ENCODE assay signal across 8 mouse cellular contexts in the genomic region with DNA sequence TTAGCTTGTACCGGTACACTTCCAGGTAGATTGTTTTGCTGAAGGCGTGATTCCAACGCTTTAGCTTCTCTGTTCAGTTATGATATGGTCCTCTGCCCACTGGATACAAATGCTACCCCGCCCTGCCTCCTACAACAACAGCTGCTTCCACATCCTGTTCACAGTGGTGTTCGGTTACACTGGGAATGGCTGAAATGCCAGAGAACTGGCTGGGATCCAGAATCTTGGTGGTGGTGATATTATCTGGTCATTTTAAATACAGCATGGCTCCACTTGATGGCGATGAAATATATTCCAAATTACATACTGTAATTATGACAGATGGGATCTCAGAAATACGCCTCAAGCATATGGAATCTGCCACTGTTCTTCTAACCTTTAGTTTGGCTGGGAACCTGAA. TPM values are rescaled to one million over a fixed set of nuclear protein-coding genes. Genes with fewer than 3 reads are reported as not detected.
DNase-seq lines count a peak whose midpoint lies in the region; ATAC-seq and TF ChIP-seq lines count a peak whose summit lies in the region.

No protein-coding gene starts in this region.

- H3K9me3 ChIP-seq in neural tube, embryonic 11.5 days (ENCODE audit: control insufficient read depth, low read length) = no peaks in the 10 kb centered on the region
- no peaks in the 10 kb centered on the region for H3K9me3 ChIP-seq in kidney, embryonic 16.5 days (ENCODE audit: low read length)

- TF ChIP-seq CTCF in thymus, adult 2 months (IDR thresholded peaks at IDR 0.05; ENCODE audit: borderline replicate concordance, control insufficient read depth, extremely low read depth, insufficient read depth, low read length, poor library complexity) = no peak

- H3K4me3 ChIP-seq in neural tube, embryonic 11.5 days (ENCODE audit: low read depth, low read length) = no peak overlapping the region
- no peak overlapping the region for H3K4me3 ChIP-seq in kidney, embryonic 16.5 days (ENCODE audit: low read length)
- no peak overlapping the region for H3K4me3 ChIP-seq in thymus, adult 2 months (ENCODE audit: control insufficient read depth, insufficient read depth, low read length)

- H3K36me3 ChIP-seq in neural tube, embryonic 11.5 days (ENCODE audit: control insufficient read depth, insufficient read depth, low read length) = no peaks in the 10 kb centered on the region
- H3K36me3 ChIP-seq in kidney, embryonic 16.5 days (ENCODE audit: insufficient read depth, low read length) = no peaks in the 10 kb centered on the region
- H3K36me3 ChIP-seq in thymus, adult 2 months (ENCODE audit: control insufficient read depth, insufficient read depth, low read length) = no peaks in the 10 kb centered on the region

- H3K4me1 ChIP-seq in neural tube, embryonic 11.5 days (ENCODE audit: control insufficient read depth, insufficient read depth, low read length) = no peaks in the 10 kb centered on the region
- peaks cover 8% of the 10 kb centered on the region; the same call in 1 of the 2 replicates for H3K4me1 ChIP-seq in kidney, embryonic 16.5 days (ENCODE audit: insufficient read depth, low read length)
- no peaks in the 10 kb centered on the region for H3K4me1 ChIP-seq in thymus, adult 2 months (replicated peaks; ENCODE audit: control insufficient read depth, insufficient read depth, low read length)

- H3K27ac ChIP-seq in neural tube, embryonic 11.5 days (ENCODE audit: low read depth, low read length) = no peak overlapping the region
- H3K27ac ChIP-seq in kidney, embryonic 16.5 days (ENCODE audit: low read length) = no peak overlapping the region
- H3K27ac ChIP-seq in thymus, adult 2 months (ENCODE audit: control insufficient read depth, insufficient read depth, low read length) = no peak overlapping the region

- no peak for TF ChIP-seq POLR2A in thymus, adult 2 months (IDR thresholded peaks at IDR 0.05; ENCODE audit: control insufficient read depth, extremely low read depth, insufficient read depth, low read length, poor library complexity)

- H3K4me2 ChIP-seq in neural tube, embryonic 11.5 days (ENCODE audit: low read depth) = no peak overlapping the region
- no peak overlapping the region for H3K4me2 ChIP-seq in kidney, embryonic 16.5 days (replicated peaks; ENCODE audit: low read depth, low read length)

- no peak overlapping the region for H3K9ac ChIP-seq in neural tube, embryonic 11.5 days (ENCODE audit: low read length)
- no peak overlapping the region for H3K9ac ChIP-seq in kidney, embryonic 16.5 days (replicated peaks; ENCODE audit: low read length)

- no peaks in the 10 kb centered on the region for H3K27me3 ChIP-seq in neural tube, embryonic 11.5 days (ENCODE audit: control insufficient read depth, insufficient read depth, low read length)
- H3K27me3 ChIP-seq in kidney, embryonic 16.5 days (ENCODE audit: insufficient read depth, low read length) = no peaks in the 10 kb centered on the region
- no peaks in the 10 kb centered on the region for H3K27me3 ChIP-seq in thymus, adult 2 months (ENCODE audit: control insufficient read depth, insufficient read depth, low read length)

- WGBS in neural tube, embryonic 11.5 days = 76% methylated on average over 7 of the region's 7 CpGs
- 36% methylated on average over 7 of the region's 7 CpGs for WGBS in kidney, embryonic 16.5 days
- 80% methylated on average over 7 of the region's 7 CpGs for WGBS in thymus, adult 2 months

- DNase-seq in neural tube, embryonic 11.5 days (ENCODE audit: low spot score) = peak; percentile 34
- no peak for DNase-seq in neural tube, embryonic 10.5 days (ENCODE audit: extremely low spot score, low spot score)
- peak; percentile 11 for DNase-seq in cerebellum, adult 9-10 months
- DNase-seq in heart, adult 8-10 months (ENCODE audit: low spot score) = peak; percentile 49
- peak; percentile 18 to 53 for DNase-seq in lung, adult 18-20 months
- no peak for DNase-seq in spleen, postnatal 36 days (ENCODE audit: low spot score in 2 of 2)
- DNase-seq in thymus, adult 2 months = no peak

- ATAC-seq in neural tube, embryonic 11.5 days (ENCODE audit: insufficient read depth, low FRiP score, low TSS enrichment) = no peak
- ATAC-seq in kidney, embryonic 16.5 days (ENCODE audit: low FRiP score, low TSS enrichment) = peak; percentile 92

RNA-seq across cellular contexts. Expression of gene Tspan12, which starts 42.1 kb away (rescaled TPM):
- 70.5 and 71.5 TPM in 2 replicates for polyA plus RNA-seq in neural tube, embryonic 11.5 days (2014; fragmentation: Nextera tagmentation; extraction: Ambion mirVana)
- 10 to 100 TPM; 64.1 to 69.9 (median 68.6) TPM for total RNA-seq in heart, adult 8-10 months (2022)
- polyA plus RNA-seq in kidney, embryonic 16.5 days (2015; fragmentation: Nextera tagmentation; extraction: Ambion mirVana) = 73.1 and 74.1 TPM in 2 replicates
- 2.0 and 3.0 TPM in 2 replicates for polyA plus RNA-seq in thymus, adult 2 months (2012; rRNA removed)

RNA-seq across cellular contexts. Expression of gene Ing3, which starts 54.9 kb away (rescaled TPM):
- polyA plus RNA-seq in neural tube, embryonic 11.5 days (2014; fragmentation: Nextera tagmentation; extraction: Ambion mirVana) = 39.2 and 40.6 TPM in 2 replicates
- 10 to 100 TPM; 10.1 to 11.6 (median 10.8) TPM for total RNA-seq in heart, adult 8-10 months (2022)
- 64.8 and 67.6 TPM in 2 replicates for polyA plus RNA-seq in kidney, embryonic 16.5 days (2015; fragmentation: Nextera tagmentation; extraction: Ambion mirVana)
- polyA plus RNA-seq in thymus, adult 2 months (2012; rRNA removed) = 15.9 and 16.8 TPM in 2 replicates

Comparison
In these comparisons a context has a peak if more than half of its experiments do, and no peak if none do; other contexts are left out.
1. DNase-seq: peak in neural tube, embryonic 11.5 days (single experiment), cerebellum, adult 9-10 months (single experiment), heart, adult 8-10 months (single experiment) and lung, adult 18-20 months (2 of 2); none in neural tube, embryonic 10.5 days (single experiment), spleen, postnatal 36 days (0 of 2) and thymus, adult 2 months (single experiment).
2. RNA of gene Tspan12, which starts 42.1 kb away (polyA plus RNA-seq): 73.1 to 74.1 TPM in kidney, embryonic 16.5 days and 70.5 to 71.5 TPM in neural tube, embryonic 11.5 days; 2.0 to 3.0 TPM in thymus, adult 2 months; every median in the first group is over 10 times any median in the second.